Mouse (Mus musculus): ENCODE results near the gene Rnase13. TPM values are rescaled to one million over a fixed set of nuclear protein-coding genes. Genes with fewer than 3 reads are reported as not detected.

The Rnase13 gene
- not detected for total RNA-seq (2023)

GRCm38 (mm10) chr14:51922571-51922865, at the start of gene Rnase13:
TSS of gene Rnase13 (minus strand) at chr14:51922773.

DNA sequence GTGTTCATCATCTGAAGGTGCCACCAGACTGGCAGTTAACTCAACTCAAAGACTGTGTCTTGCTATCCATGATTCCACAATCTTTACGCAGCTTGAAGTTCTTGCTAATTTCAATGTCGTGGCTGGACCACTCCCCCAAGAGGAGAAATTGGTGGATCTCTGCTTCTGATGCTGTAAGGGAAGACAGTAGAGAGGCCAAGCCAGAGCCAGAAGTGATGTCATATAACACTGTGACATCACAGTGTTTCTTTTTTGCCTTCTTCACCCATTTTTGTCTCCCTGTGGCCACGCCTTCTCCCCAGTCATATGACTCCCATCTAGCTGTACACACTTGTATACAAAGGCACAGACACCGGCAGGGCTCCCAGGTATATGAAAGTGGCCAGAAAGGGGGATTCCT, 4.4 kb downstream of the Rnase13 start, which contains the start of gene Tppp2:
Gene Tppp2, plus strand, starts transcription at position 301 of the 400 bp plus-strand sequence.

DNA sequence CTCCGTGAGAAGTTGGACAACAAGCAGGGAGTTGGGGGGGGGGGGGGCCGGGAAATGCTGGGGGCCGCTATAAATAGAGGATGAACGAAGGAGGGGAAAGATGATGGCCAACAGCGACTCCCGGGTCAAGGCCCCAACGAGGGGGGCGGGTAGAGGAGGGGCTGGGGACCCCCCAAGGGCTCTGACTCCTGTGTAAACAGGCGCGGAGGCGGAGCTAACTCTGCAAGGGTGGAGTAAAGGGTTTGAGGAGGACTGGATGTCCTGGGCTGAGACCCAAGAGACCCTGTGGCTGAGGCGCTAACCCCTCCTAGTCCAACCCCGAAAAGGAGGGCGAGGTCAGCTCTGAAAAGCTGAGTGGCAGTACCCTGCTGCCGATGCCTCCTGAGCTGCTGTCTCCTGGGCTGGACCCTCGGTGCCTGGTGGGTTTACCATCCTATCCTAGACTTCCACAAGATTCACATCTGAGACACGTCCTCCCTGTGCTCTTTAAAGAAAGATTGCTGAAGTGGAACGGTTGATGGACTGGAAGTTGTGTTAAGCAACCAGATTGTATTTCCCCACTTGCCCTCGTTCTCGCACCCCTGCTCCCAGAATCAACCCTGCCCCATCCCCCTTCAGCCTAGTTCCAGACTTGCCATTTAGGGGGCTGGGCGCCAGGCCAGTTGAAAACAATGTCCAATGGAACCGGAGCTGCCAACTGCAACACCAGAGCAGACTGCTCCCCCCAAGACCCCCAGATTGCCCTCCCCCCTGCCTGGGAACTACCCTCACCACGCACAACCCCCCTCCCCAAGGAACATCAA, 8.4 kb downstream of the Rnase13 start, which contains the start of gene Ndrg2:
Gene Ndrg2, minus strand, starts transcription at position 199 of the 803 bp plus-strand sequence.

DNA sequence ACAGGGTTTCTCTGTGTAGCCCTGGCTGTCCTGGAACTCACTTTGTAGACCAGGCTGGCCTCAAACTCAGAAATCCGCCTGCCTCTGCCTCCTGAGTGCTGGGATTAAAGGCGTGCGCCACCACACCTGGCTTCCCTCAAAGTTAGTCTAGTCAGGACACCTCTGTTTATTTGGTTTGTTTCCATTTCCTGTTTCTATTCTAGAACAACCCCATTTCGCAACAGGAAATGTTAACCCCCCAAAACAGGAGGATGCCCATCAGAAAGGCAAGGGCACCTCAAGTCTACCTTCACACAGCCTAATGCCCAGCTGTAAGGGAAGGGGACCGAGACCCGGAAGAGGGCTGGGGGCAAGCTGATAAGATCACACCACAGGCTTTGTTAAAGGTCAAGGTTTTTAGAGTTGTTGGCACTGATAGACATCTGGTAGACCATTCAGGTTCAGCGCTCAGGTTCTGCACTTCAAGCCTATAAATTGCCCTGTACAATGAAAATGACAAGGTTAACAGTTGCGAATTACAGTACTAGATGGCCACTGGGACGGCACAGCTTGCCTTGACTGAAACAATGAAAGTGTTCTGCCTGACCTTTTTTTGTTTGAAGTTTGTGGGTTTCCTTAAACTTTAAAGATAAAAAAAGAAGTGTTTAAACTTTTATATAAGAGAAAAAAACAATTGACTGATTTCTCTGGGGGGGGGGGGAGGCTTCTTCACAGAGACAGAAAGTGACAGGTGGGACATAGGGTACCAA, 30.2 kb downstream of the Rnase13 start, which contains the start of gene Slc39a2:
Gene Slc39a2, plus strand, starts transcription at position 699 of the 749 bp plus-strand sequence.

GRCm38 (mm10) chr14:51884598-51885331, 37.8 kb downstream of the Rnase13 start, which contains the start of gene Mettl17:
TSS of gene Mettl17 (plus strand) at chr14:51884842.

Other genes starting within 250 kb of the Rnase13 start
- gene Gm17079, start 227.3 kb downstream of the Rnase13 start, total RNA-seq (2023), result not detected
- gene Gm5800, start 205.6 kb downstream of the Rnase13 start, total RNA-seq (2023), result not detected
- gene Ang4, start 149.2 kb downstream of the Rnase13 start, total RNA-seq (2023), result not detected
- gene AY358078, start 122.7 kb downstream of the Rnase13 start, total RNA-seq (2023), result not detected
- 10 to 100 TPM; 10.4 to 41.8 TPM for gene Ear6, start 69.1 kb downstream of the Rnase13 start, total RNA-seq (2023)
- 10 to 100 TPM; 16.2 to 17.2 TPM for gene Mettl17, start 37.9 kb downstream of the Rnase13 start, total RNA-seq (2023)
- under 1 TPM in 1 of 2 experiments, not detected in 1; 0.15 TPM for gene Slc39a2, start 29.9 kb downstream of the Rnase13 start, total RNA-seq (2023)
- 1 to 10 TPM; 1.3 to 3.4 TPM for gene Ndrg2, start 8.6 kb downstream of the Rnase13 start, total RNA-seq (2023)
- gene Tppp2, start 4.3 kb downstream of the Rnase13 start, total RNA-seq (2023), result not detected
- 1 to 10 TPM; 5.1 to 8.1 TPM for gene Arhgef40, start 61.9 kb upstream of the Rnase13 start, total RNA-seq (2023)
- not detected for gene Tmem253, start 92.9 kb upstream of the Rnase13 start, total RNA-seq (2023)
- 10 to 100 TPM; 10.4 to 14.2 TPM for gene Zfp219, start 98.0 kb upstream of the Rnase13 start, total RNA-seq (2023)
- gene Olfr221, start 119.7 kb upstream of the Rnase13 start, total RNA-seq (2023), result not detected
- gene Hnrnpc, start 181.3 kb upstream of the Rnase13 start, total RNA-seq (2023), result 100 to 1,000 TPM; 228 to 249 TPM
- 1 to 10 TPM; 1.1 to 3.4 TPM for gene Rpgrip1, start 187.9 kb upstream of the Rnase13 start, total RNA-seq (2023)

Measured in neutrophil, adult 59 days (primary cell).